15 mouse cellular contexts compared by ENCODE assay signal in genomic region chr13:81856072-81856471, GRCm38 (mm10).
DNase-seq lines count a peak whose midpoint lies in the region; ATAC-seq lines count a peak whose summit lies in the region.
"Had no signal": no experiment of that assay in that cellular context is flagged by ENCODE, and none has a peak within 500 bp of the region (broad histone marks: within the 10 kb centered on the region; RNA-seq: fewer than 3 reads in every experiment).

No protein-coding gene starts in this region.

- no peak overlapping the region for H3K4me3 ChIP-seq in heart, embryonic 15.5 days
- H3K4me3 ChIP-seq: limb, embryonic 15.5 days; midbrain, embryonic 15.5 days; neural tube, embryonic 13.5 days had no signal

- H3K9ac ChIP-seq in heart, embryonic 15.5 days = no peak overlapping the region
- H3K9ac ChIP-seq: limb, embryonic 15.5 days; midbrain, embryonic 15.5 days; neural tube, embryonic 13.5 days had no signal

- no peaks in the 10 kb centered on the region for H3K36me3 ChIP-seq in heart, embryonic 15.5 days
- H3K36me3 ChIP-seq: limb, embryonic 15.5 days; midbrain, embryonic 15.5 days; neural tube, embryonic 13.5 days had no signal

- WGBS in heart, embryonic 15.5 days = 24% methylated on average over 4 of the region's 4 CpGs

- peak overlapping the region; percentile 41 for H3K27ac ChIP-seq in heart, embryonic 15.5 days
- H3K27ac ChIP-seq: limb, embryonic 15.5 days; midbrain, embryonic 15.5 days; neural tube, embryonic 13.5 days had no signal

- peak; percentile 72 for DNase-seq in right cerebral cortex, adult 18-20 months
- no peak for DNase-seq in right cerebral cortex, postnatal 14 days
- peak; percentile 71 for DNase-seq in layer of hippocampus, adult 9-11 months
- DNase-seq in telencephalon, adult 2 months (ENCODE audit: low read depth, low spot score) = peak; percentile 85
- DNase-seq in B cell, adult 2 months = no peak
- no peak for DNase-seq in adrenal gland, postnatal 4 days (ENCODE audit: low spot score in 2 of 2)
- no peak for DNase-seq in ovary, postnatal 14 days (ENCODE audit: low spot score)
- DNase-seq: adrenal gland, adult 8-10 months; cerebellum, adult 11 months; lung, postnatal 14 days had no signal

- H3K4me1 ChIP-seq in heart, embryonic 15.5 days (replicated peaks) = peaks cover 10% of the 10 kb centered on the region
- H3K4me1 ChIP-seq: limb, embryonic 15.5 days; midbrain, embryonic 15.5 days; neural tube, embryonic 13.5 days had no signal

- H3K9me3 ChIP-seq in heart, embryonic 15.5 days (replicated peaks) = no peaks in the 10 kb centered on the region
- H3K9me3 ChIP-seq: limb, embryonic 15.5 days; midbrain, embryonic 15.5 days; neural tube, embryonic 13.5 days had no signal

- peak overlapping the region; percentile 43 for H3K4me2 ChIP-seq in heart, embryonic 15.5 days
- H3K4me2 ChIP-seq: limb, embryonic 15.5 days; midbrain, embryonic 15.5 days; neural tube, embryonic 13.5 days had no signal

- ATAC-seq in heart, embryonic 15.5 days (replicated peaks; ENCODE audit: insufficient number of reproducible peaks, insufficient read depth, low FRiP score, low read depth) = peak; percentile 81
- ATAC-seq: hindbrain, embryonic 16.5 days; midbrain, embryonic 15.5 days had no signal

- H3K27me3 ChIP-seq in heart, embryonic 15.5 days = no peaks in the 10 kb centered on the region
- H3K27me3 ChIP-seq: limb, embryonic 15.5 days; midbrain, embryonic 15.5 days; neural tube, embryonic 13.5 days had no signal

Comparison
In these comparisons a context has a peak if more than half of its experiments do, and no peak if none do; other contexts are left out.
1. DNase-seq: peak in right cerebral cortex, adult 18-20 months (single experiment), layer of hippocampus, adult 9-11 months (single experiment) and telencephalon, adult 2 months (single experiment); none in right cerebral cortex, postnatal 14 days (single experiment), B cell, adult 2 months (0 of 2), adrenal gland, postnatal 4 days (0 of 2) and ovary, postnatal 14 days (single experiment).